Mouse (Mus musculus) liver, embryonic 12.5 days (tissue): Measurements from ENCODE around the gene 3110040M04Rik. TPM values are rescaled to one million over a fixed set of nuclear protein-coding genes. Genes with fewer than 3 reads are reported as not detected.

Source experiments
- ATAC-seq: fragments of 200-750 bp; cut with Nextera tagmentation; 2 replicates; pipeline ENCODE4 v1.8.0; 2017; ENCODE audit warnings: moderate number of reproducible peaks, mild to moderate bottlenecking, moderate library complexity
- H3K27ac ChIP-seq: fragments of 300-500 bp; sonication (generic); 2 replicates; pipeline ENCODE4 v1.5.1; 2016; ENCODE audit warnings: mild to moderate bottlenecking
- H3K27me3 ChIP-seq: fragments of 300-500 bp; sonication (generic); replicated peaks from 2 replicates; pipeline ENCODE4 v1.6.1; 2016; ENCODE audit warnings: mild to moderate bottlenecking, moderate library complexity
- H3K36me3 ChIP-seq: fragments of 300-500 bp; sonication (generic); 2 replicates; pipeline ENCODE4 v1.6.1; 2016; ENCODE audit warnings: mild to moderate bottlenecking, moderate library complexity
- H3K4me1 ChIP-seq: fragments of 300-500 bp; sonication (generic); 2 replicates; pipeline ENCODE4 v1.6.1; 2016
- H3K4me2 ChIP-seq: fragments of 300-500 bp; sonication (generic); 2 replicates; pipeline ENCODE4 v1.6.1; 2016; ENCODE audit warnings: mild to moderate bottlenecking, moderate library complexity
- H3K4me3 ChIP-seq: fragments of 300-500 bp; sonication (generic); 2 replicates; pipeline ENCODE4 v1.5.1; 2016; ENCODE audit warnings: mild to moderate bottlenecking, moderate library complexity
- H3K9ac ChIP-seq: fragments of 300-500 bp; sonication (generic); 2 replicates; pipeline ENCODE4 v1.6.1; 2016; ENCODE audit warnings: mild to moderate bottlenecking, moderate library complexity
- H3K9me3 ChIP-seq: fragments of 300-500 bp; sonication (generic); replicated peaks from 2 replicates; pipeline ENCODE4 v1.6.1; 2016; ENCODE audit warnings: mild to moderate bottlenecking, moderate library complexity
- WGBS: fragments of 180-500 bp; shearing (Covaris S2); methylation state at CpG from one replicate; pipeline ENCODE4 v1.1.7; 2016; ENCODE audit not compliant: insufficient replicate concordance; 5-methylcytosine and 5-hydroxymethylcytosine counted together
- polyA plus RNA-seq: library from polyadenylated mRNA; unstranded; fragments of >200 nt; fragmentation: Nextera tagmentation; extraction: Ambion mirVana; gene quantifications from 2 replicates; pipeline ENCODE4 v1.2.1, GENCODE M21; 2016

3110040M04Rik gene
- polyA plus RNA-seq, 1 experiment from 2014 or later = 1.6 TPM

GRCm38 (mm10) chr1:151222561-151223267 is 18.8 kb downstream of the 3110040M04Rik start:
- no peaks in the 10 kb centered on the region; the same call in 1 of the 2 replicates for H3K27me3 ChIP-seq
- no peak overlapping the region for H3K27ac ChIP-seq
- no peak overlapping the region for H3K4me2 ChIP-seq
- H3K9me3 ChIP-seq = no peaks in the 10 kb centered on the region
- H3K9ac ChIP-seq = no peak overlapping the region
- no peak overlapping the region for H3K4me3 ChIP-seq
- H3K36me3 ChIP-seq = no peaks in the 10 kb centered on the region
- no peak for ATAC-seq
- 72% methylated on average over 10 of the region's 10 CpGs for WGBS
- H3K4me1 ChIP-seq = peaks cover 2% of the 10 kb centered on the region; the same call in 1 of the 2 replicates

GRCm38 (mm10) chr1:151223377-151223776 is 19.5 kb downstream of the 3110040M04Rik start:
- no peak for ATAC-seq
- 53% methylated on average over 1 of the region's 1 CpGs for WGBS
- no peaks in the 10 kb centered on the region; the same call in 1 of the 2 replicates for H3K27me3 ChIP-seq
- no peaks in the 10 kb centered on the region for H3K36me3 ChIP-seq
- no peak overlapping the region for H3K9ac ChIP-seq
- H3K27ac ChIP-seq = no peak overlapping the region
- no peaks in the 10 kb centered on the region for H3K9me3 ChIP-seq
- no peak overlapping the region for H3K4me2 ChIP-seq
- H3K4me3 ChIP-seq = no peak overlapping the region
- H3K4me1 ChIP-seq = no peaks in the 10 kb centered on the region

GRCm38 (mm10) chr1:151224536-151224935 is 20.6 kb downstream of the 3110040M04Rik start:
- 70% methylated on average over 1 of the region's 1 CpGs for WGBS

GRCm38 (mm10) chr1:151227506-151227905 is 23.6 kb downstream of the 3110040M04Rik start:
- 66% methylated on average over 8 of the region's 8 CpGs for WGBS
- H3K9me3 ChIP-seq = no peaks in the 10 kb centered on the region
- H3K36me3 ChIP-seq = no peaks in the 10 kb centered on the region
- H3K4me1 ChIP-seq = no peaks in the 10 kb centered on the region
- H3K9ac ChIP-seq = no peak overlapping the region
- no peaks in the 10 kb centered on the region; the same call in 1 of the 2 replicates for H3K27me3 ChIP-seq
- no peak for ATAC-seq
- H3K4me3 ChIP-seq = no peak overlapping the region
- no peak overlapping the region for H3K27ac ChIP-seq
- H3K4me2 ChIP-seq = no peak overlapping the region

More at GRCm38 (mm10) chr1:151224536-151224935, 20.6 kb downstream of the 3110040M04Rik start:
- H3K4me2 ChIP-seq = no peak overlapping the region
- H3K4me3 ChIP-seq = no peak overlapping the region
- H3K9ac ChIP-seq = no peak overlapping the region
- no peaks in the 10 kb centered on the region for H3K4me1 ChIP-seq
- H3K27ac ChIP-seq = no peak overlapping the region
- no peaks in the 10 kb centered on the region for H3K9me3 ChIP-seq
- H3K36me3 ChIP-seq = no peaks in the 10 kb centered on the region
- no peak for ATAC-seq
- no peaks in the 10 kb centered on the region; the same call in 1 of the 2 replicates for H3K27me3 ChIP-seq

GRCm38 (mm10) chr1:151228320-151228989 is 24.5 kb downstream of the 3110040M04Rik start:
- Histone ChIP-seq H3K27me3 (no peaks in the 10 kb centered on the region; the same call in 1 of the 2 replicates), H3K27ac (no peak overlapping the region), H3K9me3 (no peaks in the 10 kb centered on the region), H3K36me3 (no peaks in the 10 kb centered on the region), H3K9ac (no peak overlapping the region), H3K4me3 (no peak overlapping the region), H3K4me1 (no peaks in the 10 kb centered on the region), H3K4me2 (no peak overlapping the region)
- WGBS = 63% methylated on average over 1 of the region's 1 CpGs
- no peak for ATAC-seq

- Histone ChIP-seq H3K27me3 (0 out of 2 replicates have a peak, but pooled peaks cover 2% of the 10 kb centered on the region), H3K4me1 (no peaks in the 10 kb centered on the region), H3K4me2 (no peak overlapping the region), H3K9me3 (no peaks in the 10 kb centered on the region), H3K4me3 (no peak overlapping the region), H3K36me3 (no peaks in the 10 kb centered on the region), H3K27ac (no peak overlapping the region), H3K9ac (no peak overlapping the region)
- ATAC-seq = no peak
- WGBS = 64% methylated on average over 3 of the region's 3 CpGs
Measured at GRCm38 (mm10) chr1:151232346-151232745, 28.4 kb downstream of the 3110040M04Rik start.

GRCm38 (mm10) chr1:151233756-151234155 is 29.8 kb downstream of the 3110040M04Rik start:
- 0 out of 2 replicates have a peak, but pooled peaks cover 2% of the 10 kb centered on the region for H3K27me3 ChIP-seq
- H3K36me3 ChIP-seq = no peaks in the 10 kb centered on the region
- no peak for ATAC-seq
- no peak overlapping the region for H3K4me3 ChIP-seq
- H3K4me1 ChIP-seq = peaks cover 7% of the 10 kb centered on the region; the same call in 1 of the 2 replicates
- H3K9ac ChIP-seq = no peak overlapping the region
- H3K9me3 ChIP-seq = no peaks in the 10 kb centered on the region
- no peak overlapping the region for H3K27ac ChIP-seq
- 57% methylated on average over 3 of the region's 3 CpGs for WGBS
- no peak overlapping the region for H3K4me2 ChIP-seq

GRCm38 (mm10) chr1:151235574-151235973 is 31.7 kb downstream of the 3110040M04Rik start:
- 62% methylated on average over 2 of the region's 2 CpGs for WGBS
- no peak for ATAC-seq
- no peaks in the 10 kb centered on the region for H3K9me3 ChIP-seq
- H3K4me2 ChIP-seq = no peak overlapping the region
- no peak overlapping the region for H3K27ac ChIP-seq
- no peak overlapping the region for H3K4me3 ChIP-seq
- H3K27me3 ChIP-seq = 0 out of 2 replicates have a peak, but pooled peaks cover 2% of the 10 kb centered on the region
- peaks cover 10% of the 10 kb centered on the region; the same call in 1 of the 2 replicates for H3K4me1 ChIP-seq
- no peaks in the 10 kb centered on the region for H3K36me3 ChIP-seq
- H3K9ac ChIP-seq = no peak overlapping the region

GRCm38 (mm10) chr1:151236141-151236930 is 32.4 kb downstream of the 3110040M04Rik start:
- no peak for ATAC-seq
- Histone ChIP-seq H3K9me3 (no peaks in the 10 kb centered on the region), H3K4me1 (peaks cover 10% of the 10 kb centered on the region; the same call in 1 of the 2 replicates), H3K4me2 (no peak overlapping the region), H3K9ac (no peak overlapping the region), H3K27me3 (0 out of 2 replicates have a peak, but pooled peaks cover 2% of the 10 kb centered on the region), H3K36me3 (no peaks in the 10 kb centered on the region), H3K27ac (no peak overlapping the region), H3K4me3 (no peak overlapping the region)
- WGBS = 60% methylated on average over 13 of the region's 13 CpGs

- no peak overlapping the region for H3K9ac ChIP-seq
- H3K27me3 ChIP-seq = 0 out of 2 replicates have a peak, but pooled peaks cover 2% of the 10 kb centered on the region
- H3K36me3 ChIP-seq = no peaks in the 10 kb centered on the region
- no peak overlapping the region for H3K4me3 ChIP-seq
- ATAC-seq = no peak
- no peak overlapping the region for H3K4me2 ChIP-seq
- H3K9me3 ChIP-seq = no peaks in the 10 kb centered on the region
- peaks cover 10% of the 10 kb centered on the region; the same call in 1 of the 2 replicates for H3K4me1 ChIP-seq
- 76% methylated on average over 3 of the region's 3 CpGs for WGBS
- no peak overlapping the region for H3K27ac ChIP-seq
Measured at GRCm38 (mm10) chr1:151237780-151238179, 33.9 kb downstream of the 3110040M04Rik start.

GRCm38 (mm10) chr1:151243332-151243731 is 39.4 kb downstream of the 3110040M04Rik start:
- no peak overlapping the region for H3K4me2 ChIP-seq
- peaks cover 17% of the 10 kb centered on the region for H3K4me1 ChIP-seq
- H3K4me3 ChIP-seq = no peak overlapping the region
- no peaks in the 10 kb centered on the region for H3K36me3 ChIP-seq
- H3K9ac ChIP-seq = no peak overlapping the region
- no peak for ATAC-seq
- H3K27ac ChIP-seq = no peak overlapping the region
- WGBS = 73% methylated on average over 4 of the region's 4 CpGs
- H3K9me3 ChIP-seq = no peaks in the 10 kb centered on the region
- H3K27me3 ChIP-seq = 0 out of 2 replicates have a peak, but pooled peaks cover 4% of the 10 kb centered on the region
